Mouse (Mus musculus): ENCODE measurements around the gene Bod1. TPM values are rescaled to one million over a fixed set of nuclear protein-coding genes. Genes with fewer than 3 reads are reported as not detected.

Bod1 gene
- total and polyA plus RNA-seq, 2 experiments, result 27.8 to 33.4 TPM

GRCm38 (mm10) chr11:31676661-31677252, 5.1 kb upstream of the Bod1 start:
- Histone ChIP-seq H3K27me3 (ENCODE audit: control insufficient read depth, insufficient read depth, low read length) (no peaks in the 10 kb centered on the region), H3K4me1 (ENCODE audit: control insufficient read depth, insufficient read depth, low read length) (peaks cover 6% of the 10 kb centered on the region), H3K4me3 (ENCODE audit: insufficient read depth, low read depth, low read length) (no peak overlapping the region), H3K27ac (replicated peaks; ENCODE audit: insufficient read depth, low read depth, low read length) (peak overlapping the region; percentile 43), H3K36me3 (ENCODE audit: control insufficient read depth, insufficient read depth, low read length) (no peaks in the 10 kb centered on the region), H3K9ac (ENCODE audit: low read depth, low read length) (no peak overlapping the region), H3K79me2 (ENCODE audit: control insufficient read depth, insufficient read depth, low read length) (no peaks in the 10 kb centered on the region)
- TF ChIP-seq POLR2A (IDR thresholded peaks at IDR 0.05; ENCODE audit: extremely low read depth, insufficient read depth, low read length) (no peak), CTCF (IDR thresholded peaks at IDR 0.05; ENCODE audit: low read depth, low read length) (no peak)
- peak; percentile 93 for DNase-seq (ENCODE audit: extremely low read depth, low read depth, low spot score)
- 53% methylated on average over 3 of the region's 3 CpGs for WGBS

- TF ChIP-seq POLR2A (IDR thresholded peaks at IDR 0.05; ENCODE audit: extremely low read depth, insufficient read depth, low read length) (no peak), CTCF (IDR thresholded peaks at IDR 0.05; ENCODE audit: low read depth, low read length) (peak; percentile 67)
- no peak overlapping the region for H3K4me3 ChIP-seq (ENCODE audit: insufficient read depth, low read depth, low read length)
- peak; percentile 69 for DNase-seq (ENCODE audit: extremely low read depth, low read depth, low spot score)
- H3K4me1 ChIP-seq (ENCODE audit: control insufficient read depth, insufficient read depth, low read length), result peaks cover 9% of the 10 kb centered on the region
- no peaks in the 10 kb centered on the region for H3K36me3 ChIP-seq (ENCODE audit: control insufficient read depth, insufficient read depth, low read length)
- H3K79me2 ChIP-seq (ENCODE audit: control insufficient read depth, insufficient read depth, low read length), result peaks cover 5% of the 10 kb centered on the region; the same call in 1 of the 2 replicates
- H3K9ac ChIP-seq (ENCODE audit: low read depth, low read length), result no peak overlapping the region
- H3K27ac ChIP-seq (replicated peaks; ENCODE audit: insufficient read depth, low read depth, low read length), result no peak overlapping the region
- 45% methylated on average over 2 of the region's 2 CpGs for WGBS
- H3K27me3 ChIP-seq (ENCODE audit: control insufficient read depth, insufficient read depth, low read length), result no peaks in the 10 kb centered on the region
Observed at GRCm38 (mm10) chr11:31675430-31675829, 3.7 kb upstream of the Bod1 start.

GRCm38 (mm10) chr11:31672170-31672563, 482 bp upstream of the Bod1 start:
- no peak for DNase-seq (ENCODE audit: extremely low read depth, low read depth, low spot score)

GRCm38 (mm10) chr11:31670468-31670921, 1.2 kb downstream of the Bod1 start:
- WGBS, result 34% methylated on average over 5 of the region's 5 CpGs
- Histone ChIP-seq H3K27ac (replicated peaks; ENCODE audit: insufficient read depth, low read depth, low read length) (no peak overlapping the region), H3K27me3 (ENCODE audit: control insufficient read depth, insufficient read depth, low read length) (no peaks in the 10 kb centered on the region), H3K4me3 (ENCODE audit: insufficient read depth, low read depth, low read length) (no peak overlapping the region), H3K36me3 (ENCODE audit: control insufficient read depth, insufficient read depth, low read length) (peaks cover 15% of the 10 kb centered on the region; the same call in 1 of the 2 replicates), H3K4me1 (ENCODE audit: control insufficient read depth, insufficient read depth, low read length) (peaks cover 8% of the 10 kb centered on the region), H3K9ac (ENCODE audit: low read depth, low read length) (no peak overlapping the region), H3K79me2 (ENCODE audit: control insufficient read depth, insufficient read depth, low read length) (peaks cover 5% of the 10 kb centered on the region; the same call in 1 of the 2 replicates)
- no peak for TF ChIP-seq POLR2A (IDR thresholded peaks at IDR 0.05; ENCODE audit: extremely low read depth, insufficient read depth, low read length)
- TF ChIP-seq CTCF (IDR thresholded peaks at IDR 0.05; ENCODE audit: low read depth, low read length), result no peak
- no peak for DNase-seq (ENCODE audit: extremely low read depth, low read depth, low spot score)

More at GRCm38 (mm10) chr11:31672170-31672563, 482 bp upstream of the Bod1 start:
- H3K4me3 ChIP-seq (ENCODE audit: insufficient read depth, low read depth, low read length), result peak overlapping the region; percentile 97
- H3K79me2 ChIP-seq (ENCODE audit: control insufficient read depth, insufficient read depth, low read length), result peaks cover 5% of the 10 kb centered on the region; the same call in 1 of the 2 replicates
- TF ChIP-seq CTCF (IDR thresholded peaks at IDR 0.05; ENCODE audit: low read depth, low read length) (no peak), POLR2A (IDR thresholded peaks at IDR 0.05; ENCODE audit: extremely low read depth, insufficient read depth, low read length) (no peak)
- H3K27me3 ChIP-seq (ENCODE audit: control insufficient read depth, insufficient read depth, low read length), result no peaks in the 10 kb centered on the region
- H3K27ac ChIP-seq (replicated peaks; ENCODE audit: insufficient read depth, low read depth, low read length), result no peak overlapping the region
- 15% methylated on average over 9 of the region's 9 CpGs for WGBS
- H3K9ac ChIP-seq (ENCODE audit: low read depth, low read length), result peak overlapping the region; percentile 97
- peaks cover 5% of the 10 kb centered on the region; the same call in 1 of the 2 replicates for H3K36me3 ChIP-seq (ENCODE audit: control insufficient read depth, insufficient read depth, low read length)
- peaks cover 14% of the 10 kb centered on the region for H3K4me1 ChIP-seq (ENCODE audit: control insufficient read depth, insufficient read depth, low read length)

GRCm38 (mm10) chr11:31669172-31669869, 2.4 kb downstream of the Bod1 start:
- WGBS, result 79% methylated on average over 9 of the region's 9 CpGs
- TF ChIP-seq POLR2A (IDR thresholded peaks at IDR 0.05; ENCODE audit: extremely low read depth, insufficient read depth, low read length) (no peak), CTCF (IDR thresholded peaks at IDR 0.05; ENCODE audit: low read depth, low read length) (no peak)
- Histone ChIP-seq H3K27ac (replicated peaks; ENCODE audit: insufficient read depth, low read depth, low read length) (no peak overlapping the region), H3K79me2 (ENCODE audit: control insufficient read depth, insufficient read depth, low read length) (peaks cover 5% of the 10 kb centered on the region; the same call in 1 of the 2 replicates), H3K4me3 (ENCODE audit: insufficient read depth, low read depth, low read length) (no peak overlapping the region), H3K9ac (ENCODE audit: low read depth, low read length) (no peak overlapping the region), H3K4me1 (ENCODE audit: control insufficient read depth, insufficient read depth, low read length) (peaks cover 8% of the 10 kb centered on the region), H3K27me3 (ENCODE audit: control insufficient read depth, insufficient read depth, low read length) (no peaks in the 10 kb centered on the region), H3K36me3 (ENCODE audit: control insufficient read depth, insufficient read depth, low read length) (peaks cover 21% of the 10 kb centered on the region; the same call in 1 of the 2 replicates)
- DNase-seq (ENCODE audit: extremely low read depth, low read depth, low spot score), result no peak
